Mouse (Mus musculus): ENCODE measurements around the gene Art5. TPM values are rescaled to one million over a fixed set of nuclear protein-coding genes. Genes with fewer than 3 reads are reported as not detected.

The Art5 gene
- total and polyA plus RNA-seq, 3 experiments: 0.04 TPM; not detected in 2

DNA sequence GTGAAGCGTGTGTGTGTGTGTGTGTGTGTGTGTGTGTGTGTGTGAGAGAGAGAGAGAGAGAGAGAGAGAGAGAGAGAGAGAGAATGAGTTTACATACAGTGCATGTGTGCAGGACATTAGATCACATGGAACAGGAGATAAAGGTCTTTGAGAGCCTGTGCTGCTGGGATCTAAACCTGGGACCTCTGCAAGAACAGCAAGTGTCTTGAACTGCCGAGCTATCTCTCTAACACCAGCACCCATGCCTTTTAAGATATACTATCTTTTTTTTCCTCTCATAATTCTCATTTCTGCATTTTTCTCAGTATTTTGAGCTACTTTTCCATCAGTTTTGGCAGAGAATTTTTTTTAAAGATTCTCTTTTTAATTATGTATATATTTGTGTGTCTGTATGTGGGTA lies 5.7 kb downstream of the Art5 start (continued):
- TF ChIP-seq RCOR1 (IDR thresholded peaks at IDR 0.05; ENCODE audit: low read depth, low read length): no peak
- no peak for TF ChIP-seq BHLHE40 (IDR thresholded peaks at IDR 0.05; ENCODE audit: borderline replicate concordance, low read depth, low read length)
- no peak for TF ChIP-seq MYC (IDR thresholded peaks at IDR 0.05; ENCODE audit: low read depth, low read length)
- TF ChIP-seq ELF1 (IDR thresholded peaks at IDR 0.05; ENCODE audit: low read depth, low read length): no peak
- TF ChIP-seq TBP (IDR thresholded peaks at IDR 0.05; ENCODE audit: low read depth, low read length): no peak
- TF ChIP-seq E2F4 (IDR thresholded peaks at IDR 0.05; ENCODE audit: borderline replicate concordance, low read depth, low read length): no peak
- TF ChIP-seq ZNF384 (IDR thresholded peaks at IDR 0.05; ENCODE audit: low read depth, low read length): no peak

DNA sequence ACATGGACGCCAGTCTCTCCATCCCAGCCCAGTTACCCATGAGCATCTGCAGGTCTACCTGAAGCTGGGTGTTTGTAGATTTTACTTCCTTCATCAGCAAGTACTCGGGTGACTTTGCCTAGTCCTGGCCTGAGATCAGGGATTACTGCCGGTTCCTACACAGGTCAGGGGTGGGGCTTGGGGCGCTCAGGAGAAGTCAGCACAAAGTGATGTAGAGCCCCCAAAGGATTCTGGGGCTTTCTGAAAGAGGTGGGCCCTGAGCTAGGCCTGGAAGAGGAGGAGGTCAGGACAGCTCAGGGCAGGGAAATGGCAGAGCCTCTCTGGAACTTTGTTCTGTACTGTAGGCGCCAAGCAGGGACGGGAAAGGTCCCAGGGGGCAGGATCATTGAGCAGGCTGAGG lies 6.6 kb downstream of the Art5 start:
- TF ChIP-seq EP300 (IDR thresholded peaks at IDR 0.05; ENCODE audit: low read depth in 1 of 2, low read length in 2 of 2) (no peak), ZMIZ1 (IDR thresholded peaks at IDR 0.05; ENCODE audit: low read depth, low read length) (no peak), MYC (IDR thresholded peaks at IDR 0.05; ENCODE audit: low read depth, low read length) (no peak)
- peak overlapping the region; percentile 37 for H3K9ac ChIP-seq (ENCODE audit: control insufficient read depth, low read depth, low read length, poor library complexity, severe bottlenecking)
- peaks cover 0 to 3% of the 10 kb centered on the region in 2 experiments; a peak in 1 of 4 replicates for H3K36me3 ChIP-seq (ENCODE audit: control insufficient read depth in 1 of 2, insufficient read depth in 2 of 2, low read length in 2 of 2)
- no peaks in the 10 kb centered on the region; a peak in 2 of 4 replicates for H3K27me3 ChIP-seq (ENCODE audit: control insufficient read depth in 1 of 2, insufficient read depth in 2 of 2, low read length in 2 of 2)
- peaks cover 6 to 9% of the 10 kb centered on the region in 2 experiments for H3K4me1 ChIP-seq (ENCODE audit: control insufficient read depth in 1 of 2, insufficient read depth in 2 of 2, low read length in 2 of 2)
- DNase-seq (ENCODE audit: low read depth, low spot score): peak; percentile 27
- no peaks in the 10 kb centered on the region for H3K9me3 ChIP-seq (replicated peaks; ENCODE audit: insufficient read depth, low read length)
- no peaks in the 10 kb centered on the region for H3K79me2 ChIP-seq (ENCODE audit: control insufficient read depth, insufficient read depth, low read length, poor library complexity)
- H3K4me3 ChIP-seq (ENCODE audit: control insufficient read depth in 1 of 2, insufficient read depth in 1 of 2, low read depth in 2 of 2, low read length in 2 of 2): no peak overlapping the region
- no peak overlapping the region for H3K27ac ChIP-seq (ENCODE audit: control insufficient read depth, low read depth, low read length)

DNA sequence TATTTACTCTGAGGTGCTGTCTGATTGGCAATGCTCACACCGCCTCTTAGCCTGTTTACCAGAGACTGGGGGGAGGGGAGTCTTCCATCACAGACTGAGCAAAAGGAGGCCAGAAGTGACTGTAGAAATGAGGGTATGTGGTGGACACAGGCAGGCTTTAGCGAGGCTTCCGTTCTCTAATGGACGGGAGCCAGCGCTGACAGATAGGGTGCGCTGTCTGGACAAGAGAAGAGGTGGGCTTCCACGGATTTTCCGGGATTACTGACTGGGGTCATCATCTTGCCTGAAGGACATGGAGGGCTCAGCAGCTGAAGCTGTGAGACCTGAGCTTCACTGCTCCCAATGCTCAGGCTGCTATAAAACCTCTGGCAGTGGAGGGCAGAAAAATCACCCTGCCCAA lies 7.0 kb downstream of the Art5 start:
- no peak overlapping the region for H3K9ac ChIP-seq (ENCODE audit: control insufficient read depth, low read depth, low read length, poor library complexity, severe bottlenecking)
- TF ChIP-seq SIN3A (IDR thresholded peaks at IDR 0.05; ENCODE audit: low read length) (no peak), SMC3 (IDR thresholded peaks at IDR 0.05; ENCODE audit: low read depth, low read length) (no peak), USF1 (IDR thresholded peaks at IDR 0.05; ENCODE audit: low read depth, low read length) (no peak), CTCF (IDR thresholded peaks at IDR 0.05 in 2 of 3, conservative IDR thresholded peaks at IDR 0.05 in 1 of 3; ENCODE audit: control insufficient read depth in 1 of 3, insufficient read depth in 1 of 3, low read depth in 2 of 3, low read length in 3 of 3, poor library complexity in 1 of 3, severe bottlenecking in 1 of 3) (no peak)
- H3K9me3 ChIP-seq (replicated peaks; ENCODE audit: insufficient read depth, low read length): no peaks in the 10 kb centered on the region
- H3K27ac ChIP-seq (ENCODE audit: control insufficient read depth, low read depth, low read length): no peak overlapping the region
- peaks cover 6 to 9% of the 10 kb centered on the region in 2 experiments for H3K4me1 ChIP-seq (ENCODE audit: control insufficient read depth in 1 of 2, insufficient read depth in 2 of 2, low read length in 2 of 2)
- H3K36me3 ChIP-seq (ENCODE audit: control insufficient read depth in 1 of 2, insufficient read depth in 2 of 2, low read length in 2 of 2): peaks cover 0 to 3% of the 10 kb centered on the region in 2 experiments; a peak in 1 of 4 replicates
- no peaks in the 10 kb centered on the region for H3K79me2 ChIP-seq (ENCODE audit: control insufficient read depth, insufficient read depth, low read length, poor library complexity)
- DNase-seq (ENCODE audit: low read depth, low spot score): no peak
- H3K27me3 ChIP-seq (ENCODE audit: control insufficient read depth in 1 of 2, insufficient read depth in 2 of 2, low read length in 2 of 2): no peaks in the 10 kb centered on the region; a peak in 2 of 4 replicates
- no peak overlapping the region for H3K4me3 ChIP-seq (ENCODE audit: control insufficient read depth in 1 of 2, insufficient read depth in 1 of 2, low read depth in 2 of 2, low read length in 2 of 2)

DNA sequence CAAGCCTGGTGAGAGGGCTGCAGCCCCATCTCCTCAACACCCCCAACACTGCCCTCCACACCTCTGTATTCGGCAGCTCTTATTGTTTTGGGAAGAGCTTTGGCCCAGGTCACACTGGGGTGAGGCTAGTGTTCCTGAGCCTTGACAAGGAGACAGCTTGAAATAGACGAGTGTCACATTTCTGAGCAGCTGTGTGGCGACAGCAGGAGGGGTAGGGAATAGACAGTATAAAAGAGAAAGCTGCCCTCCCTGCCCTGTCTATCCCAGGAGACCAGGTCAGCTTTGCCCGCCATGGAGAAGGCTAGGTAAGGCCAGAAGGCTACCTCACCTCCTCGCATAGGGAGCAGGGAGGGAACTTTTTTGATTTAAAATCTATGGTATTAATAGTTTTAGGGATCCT lies 7.8 kb downstream of the Art5 start, which contains the start of gene Art1:
Gene Art1, plus strand, starts transcription at position 257 of the 400 bp plus-strand sequence.
- Histone ChIP-seq H3K4me3 (ENCODE audit: control insufficient read depth in 1 of 2, insufficient read depth in 1 of 2, low read depth in 2 of 2, low read length in 2 of 2) (no peak within 1 kb of the TSS), H3K27ac (ENCODE audit: control insufficient read depth, low read depth, low read length) (no peak within 1 kb of the TSS), H3K9me3 (replicated peaks; ENCODE audit: insufficient read depth, low read length) (no peaks in the 10 kb centered on the region), H3K79me2 (ENCODE audit: control insufficient read depth, insufficient read depth, low read length, poor library complexity) (no peaks in the 10 kb centered on the region), H3K4me1 (ENCODE audit: control insufficient read depth in 1 of 2, insufficient read depth in 2 of 2, low read length in 2 of 2) (peaks cover 6 to 9% of the 10 kb centered on the region in 2 experiments), H3K27me3 (ENCODE audit: control insufficient read depth in 1 of 2, insufficient read depth in 2 of 2, low read length in 2 of 2) (no peaks in the 10 kb centered on the region; a peak in 1 of 4 replicates), H3K9ac (ENCODE audit: control insufficient read depth, low read depth, low read length, poor library complexity, severe bottlenecking) (no peak within 1 kb of the TSS), H3K36me3 (ENCODE audit: control insufficient read depth in 1 of 2, insufficient read depth in 2 of 2, low read length in 2 of 2) (peaks cover 0 to 3% of the 10 kb centered on the region in 2 experiments; a peak in 1 of 4 replicates)
- DNase-seq (ENCODE audit: low read depth, low spot score): no peak
- TF ChIP-seq GABPA (IDR thresholded peaks at IDR 0.05; ENCODE audit: low read depth, low read length) (no peak), USF1 (IDR thresholded peaks at IDR 0.05; ENCODE audit: low read depth, low read length) (no peak), MAX (IDR thresholded peaks at IDR 0.05; ENCODE audit: low read length) (no peak), HCFC1 (IDR thresholded peaks at IDR 0.05; ENCODE audit: low read depth, low read length) (no peak), POLR2A (IDR thresholded peaks at IDR 0.05; ENCODE audit: control insufficient read depth in 1 of 2, insufficient read depth in 1 of 2, low read depth in 1 of 2, low read length in 2 of 2, poor library complexity in 1 of 2) (no peak), TBP (IDR thresholded peaks at IDR 0.05; ENCODE audit: low read depth, low read length) (no peak), MYC (IDR thresholded peaks at IDR 0.05; ENCODE audit: low read depth, low read length) (no peak), UBTF (IDR thresholded peaks at IDR 0.05; ENCODE audit: borderline replicate concordance, insufficient read depth, low read depth, low read length) (no peak), SIN3A (IDR thresholded peaks at IDR 0.05; ENCODE audit: low read length) (no peak), ELF1 (IDR thresholded peaks at IDR 0.05; ENCODE audit: low read depth, low read length) (no peak), POLR2AphosphoS5 (IDR thresholded peaks at IDR 0.05; ENCODE audit: borderline replicate concordance, low read depth, low read length) (no peak), ETS1 (IDR thresholded peaks at IDR 0.05; ENCODE audit: low read depth, low read length) (no peak), ZKSCAN1 (IDR thresholded peaks at IDR 0.05; ENCODE audit: low read depth, low read length) (no peak), GATA1 (IDR thresholded peaks at IDR 0.05; ENCODE audit: low read depth, low read length) (no peak), MAFK (IDR thresholded peaks at IDR 0.05; ENCODE audit: borderline replicate concordance, low read depth, low read length) (no peak), TAL1 (IDR thresholded peaks at IDR 0.05; ENCODE audit: low read length) (no peak)
